Mouse (Mus musculus) forebrain, embryonic 10.5 days (tissue): ENCODE results near the gene Sfrp2. TPM values are rescaled to one million over a fixed set of nuclear protein-coding genes. Genes with fewer than 3 reads are reported as not detected.

Experiments used
- DNase-seq: peaks from one replicate; pipeline ENCODE4 v3.0.0-alpha.2; 2017; ENCODE audit warnings: low spot score; ENCODE audit errors: extremely low spot score
- H3K27ac ChIP-seq: fragments of 300-500 bp; sonication (generic); 2 replicates; pipeline ENCODE4 v1.5.1; 2016; ENCODE audit warnings: mild to moderate bottlenecking
- H3K27me3 ChIP-seq: fragments of 300-500 bp; sonication (generic); 2 replicates; pipeline ENCODE4 v1.6.1; 2016; ENCODE audit warnings: mild to moderate bottlenecking; ENCODE audit not compliant: poor library complexity, severe bottlenecking
- H3K36me3 ChIP-seq: fragments of 300-500 bp; sonication (generic); replicated peaks from 2 replicates; pipeline ENCODE4 v1.6.1; 2016; ENCODE audit warnings: mild to moderate bottlenecking, moderate library complexity
- H3K4me1 ChIP-seq: fragments of 300-500 bp; sonication (generic); 2 replicates; pipeline ENCODE4 v1.6.1; 2016
- H3K4me3 ChIP-seq: fragments of 300-500 bp; sonication (generic); 2 replicates; pipeline ENCODE4 v1.5.1; 2016; ENCODE audit warnings: mild to moderate bottlenecking, moderate library complexity
- H3K9me3 ChIP-seq: fragments of 300-500 bp; sonication (generic); 2 replicates; pipeline ENCODE4 v1.6.1; 2016; ENCODE audit warnings: mild to moderate bottlenecking, moderate library complexity
- WGBS: fragments of 180-500 bp; shearing (Covaris S2); methylation state at CpG from one replicate; pipeline ENCODE4 v1.1.7; 2016; 5-methylcytosine and 5-hydroxymethylcytosine counted together
- polyA plus RNA-seq: library from polyadenylated mRNA; unstranded; fragments of >200 nt; fragmentation: Nextera tagmentation; extraction: Ambion mirVana; gene quantifications from 2 replicates; pipeline ENCODE4 v1.2.1, GENCODE M21; 2016

Sfrp2 gene
- polyA plus RNA-seq, 1 experiment from 2014 or later, result 121 TPM

DNA sequence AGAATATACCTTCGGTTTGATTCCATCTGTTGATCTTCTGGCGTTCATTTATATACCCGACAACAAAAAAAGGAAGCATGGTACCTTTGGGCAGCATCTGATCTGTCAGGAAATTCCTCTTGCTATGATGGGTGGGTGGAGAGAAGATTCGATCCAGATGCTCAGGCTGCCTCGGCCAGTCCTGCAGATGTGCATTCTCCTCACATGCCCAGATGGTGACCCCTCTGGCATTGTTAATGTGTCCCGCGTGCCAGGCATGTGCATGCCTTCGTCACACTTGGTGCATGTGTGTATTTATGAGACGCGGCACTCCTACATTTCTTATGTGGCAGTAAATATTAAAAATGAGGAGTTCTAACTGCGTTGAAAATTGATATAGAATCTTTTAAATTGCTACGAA is 42.4 kb downstream of the Sfrp2 start:
- H3K27ac ChIP-seq, result no peak overlapping the region
- WGBS, result 83% methylated on average over 12 of the region's 12 CpGs
- H3K36me3 ChIP-seq, result no peaks in the 10 kb centered on the region
- DNase-seq, result no peak
- no peaks in the 10 kb centered on the region for H3K9me3 ChIP-seq
- no peak overlapping the region for H3K4me3 ChIP-seq
- no peaks in the 10 kb centered on the region for H3K27me3 ChIP-seq
- H3K4me1 ChIP-seq, result no peaks in the 10 kb centered on the region

DNA sequence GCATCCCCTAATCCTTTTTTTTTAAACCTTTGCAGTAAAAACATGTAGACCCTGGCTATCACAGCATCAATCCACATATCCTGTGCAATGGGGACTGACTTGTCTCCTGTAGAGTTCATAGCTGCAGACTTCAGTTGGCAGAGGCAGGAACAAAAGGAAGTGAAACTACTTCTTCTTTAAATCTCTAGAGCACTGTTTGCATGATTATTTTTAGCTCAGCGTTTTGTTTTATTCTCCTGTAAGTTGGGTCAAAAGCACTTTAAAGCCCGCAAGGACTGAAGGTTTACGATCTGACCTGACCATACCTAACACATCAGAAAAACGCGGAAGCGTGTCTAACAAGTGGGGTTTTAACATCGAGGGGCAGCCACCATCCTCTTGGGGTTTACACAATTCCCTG is 45.9 kb downstream of the Sfrp2 start:
- Histone ChIP-seq H3K4me1 (no peaks in the 10 kb centered on the region), H3K4me3 (no peak overlapping the region), H3K36me3 (no peaks in the 10 kb centered on the region), H3K27ac (no peak overlapping the region), H3K27me3 (no peaks in the 10 kb centered on the region), H3K9me3 (no peaks in the 10 kb centered on the region)
- DNase-seq, result no peak
- 87% methylated on average over 7 of the region's 7 CpGs for WGBS

- no peaks in the 10 kb centered on the region for H3K9me3 ChIP-seq
These were observed 46.7 kb downstream of the Sfrp2 start for GRCm38 (mm10) chr3:83812863-83813262.

GRCm38 (mm10) chr3:83816372-83816925 is 50.3 kb downstream of the Sfrp2 start:
- no peaks in the 10 kb centered on the region for H3K4me1 ChIP-seq
- 85% methylated on average over 4 of the region's 4 CpGs for WGBS
- no peak for DNase-seq
- no peak overlapping the region for H3K4me3 ChIP-seq
- H3K27me3 ChIP-seq, result no peaks in the 10 kb centered on the region
- no peaks in the 10 kb centered on the region for H3K36me3 ChIP-seq
- H3K27ac ChIP-seq, result no peak overlapping the region
- no peaks in the 10 kb centered on the region for H3K9me3 ChIP-seq

More at GRCm38 (mm10) chr3:83812863-83813262, 46.7 kb downstream of the Sfrp2 start:
- Histone ChIP-seq H3K4me1 (no peaks in the 10 kb centered on the region), H3K27me3 (no peaks in the 10 kb centered on the region), H3K27ac (no peak overlapping the region), H3K36me3 (no peaks in the 10 kb centered on the region), H3K4me3 (no peak overlapping the region)
- DNase-seq, result no peak

DNA sequence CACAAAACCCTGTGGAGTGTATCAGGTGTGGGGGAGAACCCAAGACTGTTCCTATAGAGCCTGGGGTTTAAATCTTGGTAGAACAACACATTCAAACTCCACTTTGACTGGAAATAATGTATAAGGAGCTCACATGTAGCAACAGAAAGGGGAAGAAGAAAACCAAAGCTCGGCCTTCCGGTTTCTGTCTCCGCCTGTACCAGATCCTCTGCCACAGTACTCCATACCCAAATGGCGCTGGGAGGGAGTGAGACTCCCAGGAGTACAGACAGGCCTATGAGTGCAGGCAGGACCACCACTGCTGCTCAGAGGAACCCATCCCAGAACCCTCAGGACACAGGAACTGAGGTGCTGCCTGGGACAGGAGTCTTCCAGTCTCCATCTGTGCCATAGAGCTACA is 57.7 kb downstream of the Sfrp2 start:
- Histone ChIP-seq H3K9me3 (no peaks in the 10 kb centered on the region), H3K36me3 (no peaks in the 10 kb centered on the region), H3K27ac (no peak overlapping the region), H3K4me3 (no peak overlapping the region), H3K27me3 (no peaks in the 10 kb centered on the region), H3K4me1 (no peaks in the 10 kb centered on the region)
- DNase-seq, result no peak
- 99% methylated on average over 4 of the region's 4 CpGs for WGBS

Other genes with a start within 250 kb of the Sfrp2 start
- gene Tlr2, start 75.4 kb downstream of the Sfrp2 start, polyA plus RNA-seq, result 1.0 and 1.2 TPM in 2 replicates